Mouse (Mus musculus): ENCODE measurements around the gene Gstm1. TPM values are rescaled to one million over a fixed set of nuclear protein-coding genes. Genes with fewer than 3 reads are reported as not detected.
"Not testable (repeated sequence)": the region's sequence is repeated elsewhere in the genome, so short reads cannot be mapped to it uniquely, and the experiment has no call there.

Gstm1 gene
- polyA plus RNA-seq, 1 experiment from 2014 or later = 136 TPM

DNA sequence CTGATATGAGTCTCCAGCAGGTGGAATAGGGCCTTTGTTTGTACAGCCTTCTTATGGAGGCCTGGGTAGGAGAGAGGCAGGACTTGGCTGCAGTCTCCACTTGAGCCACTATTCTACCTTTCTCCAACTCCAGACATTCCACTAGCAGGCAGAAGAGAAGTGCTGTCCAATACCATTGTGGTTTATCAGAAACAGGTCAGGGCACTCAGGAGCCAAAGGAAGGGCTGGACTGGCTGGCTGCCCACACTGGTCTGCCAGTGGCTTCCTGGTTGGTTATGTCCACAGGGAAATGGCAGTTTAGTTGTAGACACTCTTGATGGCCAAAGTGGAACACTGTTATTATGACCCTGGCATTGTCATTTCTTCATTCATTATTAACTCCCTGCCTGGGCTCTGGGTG lies 14.3 kb upstream of the Gstm1 start:
- no peaks in the 10 kb centered on the region for H3K27me3 ChIP-seq
- H3K4me2 ChIP-seq = no peak overlapping the region
- no peak overlapping the region for H3K27ac ChIP-seq (replicated peaks)
- H3K4me3 ChIP-seq = no peak overlapping the region
- H3K9me3 ChIP-seq = no peaks in the 10 kb centered on the region
- H3K9ac ChIP-seq = no peak overlapping the region
- no peaks in the 10 kb centered on the region for H3K4me1 ChIP-seq (replicated peaks)
- H3K36me3 ChIP-seq = no peaks in the 10 kb centered on the region
- no peak for ATAC-seq (ENCODE audit: low FRiP score, low read depth)

DNA sequence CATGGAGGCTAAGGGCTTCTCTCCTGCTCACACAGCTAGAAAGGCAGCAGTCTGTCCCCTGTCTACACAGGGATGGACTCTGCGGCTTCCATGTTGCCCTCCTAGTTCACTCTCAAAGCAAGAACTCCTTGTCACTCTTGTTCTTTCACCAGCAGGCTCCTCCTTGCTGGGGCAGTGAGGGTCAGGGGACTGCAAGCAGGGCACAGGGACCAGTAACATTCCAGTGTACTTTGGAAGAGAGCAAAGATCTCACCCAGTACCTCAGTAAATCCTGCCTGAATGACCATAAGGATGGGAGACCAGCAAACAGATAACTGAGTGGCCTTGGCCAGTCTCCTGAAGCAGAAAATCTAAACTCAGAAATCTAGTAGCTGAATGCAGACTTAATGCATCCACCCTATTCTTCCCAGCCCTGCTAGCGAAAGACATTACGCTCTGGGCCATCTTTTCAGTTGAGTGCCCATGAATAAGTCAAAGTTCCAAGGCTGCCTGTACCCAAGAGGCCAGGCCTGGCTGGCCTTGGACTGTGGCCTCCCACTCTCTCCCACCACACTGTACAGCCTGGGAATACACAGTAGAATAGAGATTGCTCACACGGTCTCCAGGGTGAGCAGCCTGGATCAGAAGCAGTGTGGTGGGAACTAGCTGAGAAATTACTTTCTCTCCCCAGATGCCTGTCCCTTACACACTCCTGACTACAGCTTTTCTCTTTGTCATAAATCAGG lies 11.0 kb upstream of the Gstm1 start:
- no peaks in the 10 kb centered on the region for H3K36me3 ChIP-seq
- 50% methylated on average over 4 of the region's 4 CpGs for WGBS
- no peaks in the 10 kb centered on the region for H3K9me3 ChIP-seq
- H3K4me2 ChIP-seq = no peak overlapping the region
- H3K27me3 ChIP-seq = no peaks in the 10 kb centered on the region
- no peaks in the 10 kb centered on the region for H3K4me1 ChIP-seq (replicated peaks)
- no peak overlapping the region for H3K9ac ChIP-seq
- no peak overlapping the region for H3K27ac ChIP-seq (replicated peaks)
- ATAC-seq (ENCODE audit: low FRiP score, low read depth) = no peak
- H3K4me3 ChIP-seq = no peak overlapping the region

DNA sequence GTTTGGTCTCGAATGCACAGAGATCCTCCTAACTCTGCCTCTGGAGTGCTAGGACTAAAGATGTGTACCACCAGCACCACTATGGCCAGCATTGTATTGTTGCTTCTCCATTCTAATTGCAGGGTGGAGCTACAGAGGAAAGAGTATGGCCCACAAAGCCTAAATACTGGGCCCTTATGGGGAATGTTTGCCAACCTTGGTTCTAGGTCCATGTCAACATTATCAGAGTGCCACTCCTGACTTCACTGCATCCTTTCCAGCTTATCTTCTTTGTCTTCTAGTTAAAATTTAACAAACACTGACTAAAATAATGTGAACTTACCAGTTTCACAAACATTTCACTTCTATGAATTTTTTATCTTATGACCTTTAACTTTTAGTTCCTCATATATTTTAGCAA lies 8.8 kb upstream of the Gstm1 start:
- Histone ChIP-seq H3K27me3 (no peaks in the 10 kb centered on the region), H3K27ac (replicated peaks) (no peak overlapping the region), H3K4me3 (no peak overlapping the region), H3K9me3 (no peaks in the 10 kb centered on the region), H3K9ac (no peak overlapping the region), H3K4me1 (replicated peaks) (no peaks in the 10 kb centered on the region), H3K36me3 (no peaks in the 10 kb centered on the region), H3K4me2 (no peak overlapping the region)
- WGBS = 91% methylated on average over 1 of the region's 1 CpGs
- no peak for ATAC-seq (ENCODE audit: low FRiP score, low read depth)

DNA sequence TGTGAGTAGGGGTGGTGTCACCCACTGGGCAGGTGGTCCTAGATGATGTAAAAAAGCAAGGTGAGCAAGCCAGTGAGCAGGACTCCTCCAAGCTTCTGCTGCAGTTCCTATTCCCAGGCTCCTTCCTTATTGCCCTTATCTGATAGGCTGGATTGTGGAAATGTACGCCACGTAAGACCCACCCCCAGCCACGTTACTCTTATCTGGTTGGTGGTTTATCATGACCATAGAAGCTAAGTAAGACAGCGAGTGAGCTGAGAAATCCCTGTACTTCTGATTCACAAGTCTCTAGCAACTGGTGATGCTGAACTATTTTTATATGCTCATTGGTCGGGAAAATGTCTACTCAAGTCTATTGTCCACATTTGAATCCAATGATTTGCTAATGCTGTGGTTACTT lies 8.3 kb upstream of the Gstm1 start:
- H3K4me2 ChIP-seq = no peak overlapping the region
- no peaks in the 10 kb centered on the region for H3K9me3 ChIP-seq
- WGBS = 87% methylated on average over 5 of the region's 5 CpGs
- no peak for ATAC-seq (ENCODE audit: low FRiP score, low read depth)
- H3K27me3 ChIP-seq = no peaks in the 10 kb centered on the region
- H3K9ac ChIP-seq = no peak overlapping the region
- H3K4me1 ChIP-seq (replicated peaks) = no peaks in the 10 kb centered on the region
- no peak overlapping the region for H3K4me3 ChIP-seq
- no peaks in the 10 kb centered on the region for H3K36me3 ChIP-seq
- H3K27ac ChIP-seq (replicated peaks) = no peak overlapping the region

GRCm38 (mm10) chr3:108025318-108025717 lies 7.5 kb upstream of the Gstm1 start:
- no peak for ATAC-seq (ENCODE audit: low FRiP score, low read depth)
- H3K9me3 ChIP-seq = no peaks in the 10 kb centered on the region
- no peaks in the 10 kb centered on the region for H3K27me3 ChIP-seq
- H3K36me3 ChIP-seq = no peaks in the 10 kb centered on the region
- WGBS = 80% methylated on average over 4 of the region's 4 CpGs
- no peak overlapping the region for H3K9ac ChIP-seq
- H3K27ac ChIP-seq (replicated peaks) = no peak overlapping the region
- H3K4me1 ChIP-seq (replicated peaks) = no peaks in the 10 kb centered on the region
- H3K4me3 ChIP-seq = no peak overlapping the region
- H3K4me2 ChIP-seq = no peak overlapping the region

DNA sequence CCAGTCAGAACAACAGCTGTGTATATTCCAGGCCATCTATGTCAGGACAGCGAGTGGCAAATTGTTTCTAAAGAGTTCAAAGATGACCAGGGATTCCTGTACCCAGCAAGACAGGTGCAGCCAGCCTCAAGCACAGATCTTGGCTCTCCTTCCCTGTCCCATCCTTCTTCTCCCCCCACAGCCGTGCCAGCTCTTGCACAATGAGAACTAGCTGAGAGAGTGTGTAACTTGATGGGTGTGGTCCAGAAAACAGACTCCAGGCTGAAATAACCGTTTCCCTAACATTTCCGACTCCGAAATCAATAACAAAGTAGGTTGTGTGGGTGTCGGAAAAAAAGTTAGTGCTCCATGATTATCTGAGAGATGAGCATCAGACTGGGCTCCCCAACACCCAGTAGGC lies 4.9 kb upstream of the Gstm1 start:
- Histone ChIP-seq H3K36me3 (no peaks in the 10 kb centered on the region), H3K27ac (replicated peaks) (no peak overlapping the region), H3K9ac (no peak overlapping the region), H3K9me3 (no peaks in the 10 kb centered on the region), H3K4me2 (no peak overlapping the region), H3K4me1 (replicated peaks) (peaks cover 9% of the 10 kb centered on the region), H3K4me3 (no peak overlapping the region), H3K27me3 (no peaks in the 10 kb centered on the region)
- WGBS = 77% methylated on average over 6 of the region's 6 CpGs
- ATAC-seq (ENCODE audit: low FRiP score, low read depth) = no peak

- not testable (repeated sequence) for H3K36me3 ChIP-seq; H3K27me3 ChIP-seq; H3K4me3 ChIP-seq; H3K9ac ChIP-seq; ATAC-seq (ENCODE audit: low FRiP score, low read depth); H3K4me2 ChIP-seq; H3K9me3 ChIP-seq; H3K27ac ChIP-seq (replicated peaks)
- 87% methylated on average over 11 of the region's 11 CpGs for WGBS
- H3K4me1 ChIP-seq (replicated peaks) = peaks cover 22% of the 10 kb centered on the region
These were observed 2.7 kb upstream of the Gstm1 start for GRCm38 (mm10) chr3:108020351-108021022.

GRCm38 (mm10) chr3:108019226-108019625 lies 1.5 kb upstream of the Gstm1 start:
- 56% methylated on average over 3 of the region's 3 CpGs for WGBS
- H3K27me3 ChIP-seq; H3K27ac ChIP-seq (replicated peaks); H3K9ac ChIP-seq; H3K36me3 ChIP-seq; H3K4me2 ChIP-seq; H3K9me3 ChIP-seq; ATAC-seq (ENCODE audit: low FRiP score, low read depth); H3K4me3 ChIP-seq: not testable (repeated sequence)
- peaks cover 22% of the 10 kb centered on the region for H3K4me1 ChIP-seq (replicated peaks)

DNA sequence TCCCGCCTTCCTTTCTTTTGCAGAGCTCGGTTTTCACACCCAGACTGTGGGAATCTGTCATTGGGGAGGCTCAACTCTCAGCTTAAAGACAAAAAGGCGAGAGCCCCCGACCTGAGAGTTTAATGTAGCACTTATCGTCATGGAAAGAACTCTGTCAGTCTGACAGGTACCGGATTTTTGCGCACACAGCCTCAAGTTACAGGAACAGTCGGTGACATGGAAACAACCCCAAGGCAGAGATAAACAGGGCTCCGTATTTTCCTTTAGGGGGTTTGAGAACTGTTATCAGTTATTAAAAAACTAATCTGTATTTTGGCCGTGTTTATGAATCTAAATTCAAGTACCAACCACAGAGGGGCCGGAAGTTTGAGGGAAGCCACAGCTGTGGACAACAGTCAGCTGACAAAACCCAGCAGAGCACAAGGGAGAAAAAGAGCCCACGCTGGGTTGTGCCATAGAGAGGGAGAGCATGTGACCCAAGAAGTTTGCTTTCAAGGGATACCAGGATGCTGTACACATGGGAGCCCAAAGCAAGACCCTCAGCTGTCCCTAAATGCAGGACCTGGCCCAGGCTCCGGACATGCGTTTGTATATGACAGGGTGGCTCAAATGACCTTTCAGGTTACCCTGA lies 532 bp upstream of the Gstm1 start:
- ATAC-seq (ENCODE audit: low FRiP score, low read depth) = no peak
- Histone ChIP-seq H3K27ac (replicated peaks) (peak overlapping the region; percentile 85), H3K4me1 (replicated peaks) (peaks cover 22% of the 10 kb centered on the region), H3K4me3 (peak overlapping the region; percentile 46), H3K9ac (peak overlapping the region; percentile 5; the same call in 1 of the 2 replicates), H3K27me3 (no peaks in the 10 kb centered on the region), H3K9me3 (no peaks in the 10 kb centered on the region), H3K36me3 (no peaks in the 10 kb centered on the region), H3K4me2 (peak overlapping the region; percentile 85)
- WGBS = 30% methylated on average over 14 of the region's 14 CpGs

GRCm38 (mm10) chr3:108016468-108016867 lies 1.3 kb downstream of the Gstm1 start:
- not testable (repeated sequence) for H3K27ac ChIP-seq (replicated peaks); H3K27me3 ChIP-seq; H3K36me3 ChIP-seq; ATAC-seq (ENCODE audit: low FRiP score, low read depth); H3K9me3 ChIP-seq
- Histone ChIP-seq H3K4me3 (peak overlapping the region; percentile 46), H3K4me2 (peak overlapping the region; percentile 85), H3K4me1 (replicated peaks) (peaks cover 24% of the 10 kb centered on the region), H3K9ac (peak overlapping the region; percentile 45; the same call in 1 of the 2 replicates)
- 94% methylated on average over 5 of the region's 5 CpGs for WGBS

DNA sequence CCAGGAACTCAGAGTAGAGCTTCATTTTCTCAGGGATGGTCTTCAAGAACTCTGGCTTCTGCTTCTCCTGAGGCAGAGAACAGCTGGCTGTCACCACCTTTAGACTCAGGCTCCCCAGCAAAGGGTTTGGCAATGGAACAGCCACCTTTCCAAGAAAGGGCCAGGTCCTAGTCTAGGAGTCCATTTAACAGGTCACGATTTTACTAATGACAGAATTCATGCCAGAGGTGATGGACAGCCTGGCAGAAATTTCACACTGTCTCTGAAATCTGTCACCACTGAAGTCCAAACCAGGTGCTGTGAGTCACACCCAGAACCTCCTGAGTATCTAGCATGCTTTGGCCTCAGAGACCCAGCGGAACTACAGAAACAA lies 2.8 kb downstream of the Gstm1 start:
- no peaks in the 10 kb centered on the region for H3K27me3 ChIP-seq
- no peaks in the 10 kb centered on the region for H3K9me3 ChIP-seq
- WGBS = 94% methylated on average over 2 of the region's 2 CpGs
- ATAC-seq (ENCODE audit: low FRiP score, low read depth) = no peak
- H3K4me2 ChIP-seq = no peak overlapping the region
- peaks cover 35% of the 10 kb centered on the region for H3K4me1 ChIP-seq (replicated peaks)
- no peak overlapping the region for H3K27ac ChIP-seq (replicated peaks)
- no peak overlapping the region for H3K4me3 ChIP-seq
- no peak overlapping the region for H3K9ac ChIP-seq
- no peaks in the 10 kb centered on the region for H3K36me3 ChIP-seq

DNA sequence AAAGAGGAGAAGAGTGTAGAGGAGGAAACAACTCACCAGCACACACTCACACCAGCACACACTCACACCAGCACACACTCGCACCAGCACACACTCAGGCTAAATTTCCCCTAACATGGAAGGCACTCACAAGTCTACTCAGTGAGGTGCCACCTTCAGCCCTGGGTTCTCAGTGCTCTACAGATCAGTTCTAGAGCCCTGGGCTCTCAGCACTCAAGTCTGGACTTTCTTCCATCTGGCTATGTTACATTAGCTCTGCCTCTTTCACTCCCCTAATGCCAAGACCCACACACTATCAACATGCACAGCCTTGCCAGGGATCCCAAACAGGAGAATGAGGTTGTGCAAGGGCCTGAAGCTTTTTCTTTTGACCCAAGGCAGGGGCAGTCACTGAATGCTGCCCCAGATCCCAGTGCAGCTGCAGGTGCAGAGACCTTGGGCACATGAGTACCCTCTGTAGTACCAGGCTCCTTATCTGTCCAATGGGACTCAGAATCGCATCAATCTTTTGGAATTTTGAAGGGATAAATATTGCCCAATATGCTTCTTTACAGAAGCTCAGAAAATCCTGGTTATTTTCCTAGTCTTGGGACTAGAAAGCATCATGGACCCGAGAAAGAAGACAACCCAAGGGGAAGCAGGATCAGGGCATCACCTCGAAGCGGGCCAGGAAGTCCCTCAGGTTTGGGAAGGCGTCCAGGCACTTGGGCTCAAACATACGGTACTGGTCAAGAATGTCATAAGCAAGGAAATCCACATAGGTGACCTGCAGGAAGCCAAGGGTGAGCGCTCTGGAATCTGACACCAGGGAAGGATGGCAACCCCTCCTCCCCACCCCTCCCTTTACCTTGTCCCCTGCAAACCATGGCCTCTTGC lies 3.4 kb downstream of the Gstm1 start:
- Histone ChIP-seq H3K27me3 (no peaks in the 10 kb centered on the region), H3K4me2 (no peak overlapping the region; the same call in 1 of the 2 replicates), H3K4me3 (no peak overlapping the region), H3K9me3 (no peaks in the 10 kb centered on the region), H3K27ac (replicated peaks) (no peak overlapping the region), H3K36me3 (no peaks in the 10 kb centered on the region), H3K9ac (no peak overlapping the region), H3K4me1 (replicated peaks) (peaks cover 35% of the 10 kb centered on the region)
- 93% methylated on average over 8 of the region's 8 CpGs for WGBS
- no peak for ATAC-seq (ENCODE audit: low FRiP score, low read depth)
